Mouse (Mus musculus): ENCODE data around the gene Sult2b1.

DNA sequence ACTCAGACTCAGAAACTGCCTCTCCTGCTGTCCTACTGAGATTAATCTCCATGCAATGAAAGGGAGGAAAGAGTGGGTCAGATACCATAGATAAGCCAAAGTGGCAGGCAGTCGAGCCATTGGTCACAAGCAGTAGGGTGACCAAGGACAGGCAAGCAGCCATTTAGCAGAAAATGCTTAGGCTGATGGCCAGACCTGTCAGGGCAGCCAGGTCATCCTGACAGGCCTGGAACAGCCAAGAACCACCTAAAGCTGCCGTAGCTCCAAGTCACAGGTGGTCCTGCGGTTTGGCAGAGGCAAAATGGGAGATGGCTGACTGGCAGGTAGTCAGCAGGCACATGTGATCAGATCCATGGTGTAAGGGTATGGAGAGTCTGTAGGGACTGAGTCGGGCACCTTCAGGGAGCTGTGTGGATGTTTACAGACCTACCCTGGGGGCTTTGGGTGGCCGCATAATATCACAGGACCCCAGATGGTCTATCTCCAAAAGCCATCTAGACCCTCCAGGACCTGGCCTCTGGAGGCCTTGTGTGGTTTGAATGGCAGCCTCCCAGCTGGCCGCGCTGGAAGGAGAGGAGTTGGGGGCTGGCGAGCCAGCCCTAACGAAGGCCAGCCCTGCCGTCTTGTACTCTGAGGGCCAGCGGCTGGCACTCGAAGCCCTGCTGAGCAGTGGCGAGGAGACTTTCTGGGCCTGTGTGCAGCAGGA is 62.7 kb downstream of the Sult2b1 start:
- no peak for TF ChIP-seq CTCF (conservative IDR thresholded peaks at IDR 0.05; ENCODE audit: low read length)
- no peak for TF ChIP-seq NANOG (IDR thresholded peaks at IDR 0.05; ENCODE audit: borderline replicate concordance, low read length)
- TF ChIP-seq POU5F1 (IDR thresholded peaks at IDR 0.05; ENCODE audit: borderline replicate concordance, low read length): no peak

Measured in E14TG2a.4 (cell line).